Mouse (Mus musculus): ENCODE results near the gene Dip2c.

The Dip2c gene

GRCm38 (mm10) chr13:9715224-9715623, 438.9 kb downstream of the Dip2c start:
- DNase-seq (ENCODE audit: low read depth, low spot score): no peak
